Mouse (Mus musculus) embryonic facial prominence, embryonic 11.5 days (tissue): ENCODE data around the gene Ankrd13c. TPM values are rescaled to one million over a fixed set of nuclear protein-coding genes. Genes with fewer than 3 reads are reported as not detected.

Experiments used
- ATAC-seq: fragments of 200-750 bp; cut with Nextera tagmentation; replicated peaks from 2 replicates; pipeline ENCODE4 v1.8.0; 2017; ENCODE audit warnings: low read depth; ENCODE audit not compliant: insufficient number of reproducible peaks, low FRiP score, low TSS enrichment
- DNase-seq: peaks from one replicate; pipeline ENCODE4 v3.0.0-alpha.2; 2015; ENCODE audit warnings: low spot score
- H3K27ac ChIP-seq: fragments of 300-500 bp; sonication (generic); replicated peaks from 2 replicates; pipeline ENCODE4 v1.5.1; 2014; ENCODE audit warnings: mild to moderate bottlenecking, low read depth, low read length, control low read depth
- H3K27me3 ChIP-seq: fragments of 300-500 bp; sonication (generic); 2 replicates; pipeline ENCODE4 v1.6.1; 2014; ENCODE audit warnings: mild to moderate bottlenecking, low read length, moderate library complexity, mixed read lengths; ENCODE audit not compliant: control insufficient read depth, insufficient read depth
- H3K36me3 ChIP-seq: fragments of 300-500 bp; sonication (generic); replicated peaks from 2 replicates; pipeline ENCODE4 v1.6.1; 2014; ENCODE audit warnings: low read depth, mild to moderate bottlenecking, low read length, moderate library complexity, mixed read lengths; ENCODE audit not compliant: control insufficient read depth, insufficient read depth
- H3K4me1 ChIP-seq: fragments of 300-500 bp; sonication (generic); 2 replicates; pipeline ENCODE4 v1.6.1; 2014; ENCODE audit warnings: low read length, mixed read lengths; ENCODE audit not compliant: control insufficient read depth, insufficient read depth
- H3K4me2 ChIP-seq: fragments of 300-500 bp; sonication (generic); 2 replicates; pipeline ENCODE4 v1.6.1; 2014; ENCODE audit warnings: low read depth, mild to moderate bottlenecking, control low read depth, low read length, moderate library complexity
- H3K4me3 ChIP-seq: fragments of 300-500 bp; sonication (generic); 2 replicates; pipeline ENCODE4 v1.5.1; 2014; ENCODE audit warnings: low read depth, low read length, control low read depth
- H3K9ac ChIP-seq: fragments of 300-500 bp; sonication (generic); replicated peaks from 2 replicates; pipeline ENCODE4 v1.6.1; 2014; ENCODE audit warnings: mild to moderate bottlenecking, control low read depth, low read length
- H3K9me3 ChIP-seq: fragments of 300-500 bp; sonication (generic); replicated peaks from 2 replicates; pipeline ENCODE4 v1.6.1; 2016; ENCODE audit warnings: mild to moderate bottlenecking, low read length, inconsistent platforms, mixed read lengths; ENCODE audit not compliant: control insufficient read depth
- whole genome bisulfite sequencing: fragments of 180-500 bp; shearing (Covaris S2); extraction: QIAGEN DNeasy Blood & Tissue Kit; methylation state at CpG from one replicate; pipeline ENCODE4 v1.1.7; 2014; 5-methylcytosine and 5-hydroxymethylcytosine counted together
- polyA plus RNA-seq: library from polyadenylated mRNA; unstranded; fragments of >200 nt; fragmentation: Nextera tagmentation; extraction: Ambion mirVana; gene quantifications from 2 replicates; pipeline ENCODE4 v1.2.1, GENCODE M21; 2014

Gene Ankrd13c
- polyA plus RNA-seq, result 15.9 and 16.2 TPM in 2 replicates

DNA sequence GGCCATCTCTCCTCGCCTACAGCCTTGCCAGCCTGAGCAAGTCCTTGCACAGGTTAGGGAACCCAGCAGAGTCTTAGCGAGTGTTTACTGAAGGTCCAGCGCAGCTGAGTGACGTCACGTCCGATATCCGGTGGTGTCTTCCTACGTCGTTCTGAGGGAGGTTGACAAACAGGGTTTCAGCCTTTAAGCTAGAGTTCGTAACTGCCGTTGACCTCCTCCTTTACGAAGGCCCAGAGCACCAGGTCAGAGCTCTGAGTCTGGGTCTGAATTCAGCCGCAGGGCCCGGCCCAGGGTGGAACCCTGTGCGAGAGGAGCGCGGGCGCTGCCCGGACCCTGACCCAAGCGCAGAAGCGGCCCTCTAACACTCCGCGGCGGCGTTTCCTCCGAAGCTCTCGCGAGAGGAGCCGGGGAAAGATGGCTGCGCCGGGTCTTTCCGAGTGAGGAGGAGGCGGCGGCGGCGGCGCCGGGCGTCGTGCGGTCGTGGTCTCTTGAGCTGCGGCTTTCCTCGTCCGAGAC lies at the start of gene Ankrd13c:
Gene Ankrd13c (plus strand): TSS at position 397 of the 516 bp plus-strand sequence.
- peak within 1 kb of the TSS; percentile 96 for H3K4me3 ChIP-seq
- peak within 1 kb of the TSS; percentile 79 for H3K4me2 ChIP-seq
- H3K27me3 ChIP-seq, result no peaks in the 10 kb centered on the region
- H3K36me3 ChIP-seq, result no peaks in the 10 kb centered on the region
- H3K9ac ChIP-seq, result peak within 1 kb of the TSS; percentile 94
- ATAC-seq (peak; percentile 98), DNase-seq (peak; percentile 94)
- peak within 1 kb of the TSS; percentile 93 for H3K27ac ChIP-seq
- H3K9me3 ChIP-seq, result no peaks in the 10 kb centered on the region
- WGBS, result under 1% methylated on average over 38 of the region's 45 CpGs
- no peaks in the 10 kb centered on the region for H3K4me1 ChIP-seq

DNA sequence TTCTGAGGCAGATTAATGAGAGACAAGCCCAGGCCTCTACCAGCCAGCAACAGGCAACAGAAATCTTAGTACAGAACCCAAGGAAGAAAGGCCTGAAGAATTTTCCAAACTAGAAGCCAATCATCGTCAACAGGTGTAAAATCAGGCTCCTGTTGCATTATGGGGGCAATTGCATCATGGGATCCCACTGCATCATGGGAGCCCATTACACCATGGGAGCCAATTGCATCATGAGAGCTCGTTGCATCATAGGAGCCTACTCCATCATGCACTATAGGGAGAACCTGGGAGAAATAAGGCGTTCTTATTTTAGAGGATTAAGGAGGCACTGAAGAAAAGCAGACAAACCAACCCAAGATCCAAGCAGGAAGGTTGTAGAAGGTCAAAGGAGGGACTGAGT lies 49.4 kb upstream of the Ankrd13c start:
- Histone ChIP-seq H3K4me2 (no peak overlapping the region), H3K27ac (no peak overlapping the region), H3K9me3 (no peaks in the 10 kb centered on the region), H3K9ac (no peak overlapping the region), H3K27me3 (no peaks in the 10 kb centered on the region), H3K4me1 (no peaks in the 10 kb centered on the region), H3K4me3 (no peak overlapping the region), H3K36me3 (no peaks in the 10 kb centered on the region)
- DNase-seq (no peak), ATAC-seq (no peak)
- 85% methylated on average over 3 of the region's 3 CpGs for WGBS

DNA sequence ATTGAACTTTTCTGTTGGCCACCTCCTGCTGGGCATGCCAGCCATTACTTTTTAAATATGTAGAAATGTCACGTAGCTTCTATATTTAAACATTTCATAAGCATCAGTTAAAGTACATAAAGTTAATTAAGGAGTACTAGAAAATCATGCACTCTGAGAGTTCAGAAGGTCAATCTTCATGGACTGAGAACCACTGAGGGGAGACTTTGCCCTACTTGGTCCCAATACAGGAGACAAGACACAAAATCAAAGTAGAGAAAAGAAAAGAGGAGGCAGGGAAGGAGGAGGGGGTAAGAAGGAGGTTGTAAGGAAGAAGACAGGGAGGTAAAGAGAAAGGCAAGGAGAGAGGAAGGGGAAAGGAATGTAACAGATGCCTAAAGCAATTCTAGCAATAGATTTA lies 47.1 kb upstream of the Ankrd13c start:
- Histone ChIP-seq H3K9ac (no peak overlapping the region), H3K4me1 (no peaks in the 10 kb centered on the region), H3K36me3 (no peaks in the 10 kb centered on the region), H3K4me3 (no peak overlapping the region), H3K27ac (no peak overlapping the region), H3K27me3 (no peaks in the 10 kb centered on the region), H3K9me3 (no peaks in the 10 kb centered on the region), H3K4me2 (no peak overlapping the region)
- no peak for DNase-seq
- WGBS, result 92% methylated on average over 1 of the region's 1 CpGs
- ATAC-seq, result no peak

DNA sequence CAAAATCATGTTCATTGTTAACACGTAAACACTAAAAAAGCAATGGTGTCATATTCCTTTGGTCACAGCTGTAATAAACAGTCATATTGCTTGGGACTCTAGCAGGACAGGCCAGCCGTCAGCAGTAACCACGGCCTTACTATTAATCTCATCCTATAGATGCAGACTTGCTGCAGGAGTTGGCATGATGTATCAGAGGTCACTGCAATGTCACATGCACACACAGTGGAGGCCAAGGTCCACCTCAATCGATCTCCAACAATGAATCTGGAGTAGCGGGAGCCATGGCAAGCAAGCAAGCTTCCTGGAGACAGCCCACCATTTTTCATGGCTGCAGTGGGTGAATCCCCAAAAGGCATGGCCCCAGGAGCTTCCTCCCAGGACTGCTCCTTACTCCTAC lies 45.3 kb upstream of the Ankrd13c start:
- Histone ChIP-seq H3K36me3 (no peaks in the 10 kb centered on the region), H3K9me3 (no peaks in the 10 kb centered on the region), H3K27me3 (no peaks in the 10 kb centered on the region), H3K9ac (no peak overlapping the region), H3K4me1 (no peaks in the 10 kb centered on the region), H3K27ac (no peak overlapping the region), H3K4me3 (no peak overlapping the region), H3K4me2 (no peak overlapping the region)
- ATAC-seq (no peak), DNase-seq (no peak)
- WGBS, result 86% methylated on average over 5 of the region's 5 CpGs

DNA sequence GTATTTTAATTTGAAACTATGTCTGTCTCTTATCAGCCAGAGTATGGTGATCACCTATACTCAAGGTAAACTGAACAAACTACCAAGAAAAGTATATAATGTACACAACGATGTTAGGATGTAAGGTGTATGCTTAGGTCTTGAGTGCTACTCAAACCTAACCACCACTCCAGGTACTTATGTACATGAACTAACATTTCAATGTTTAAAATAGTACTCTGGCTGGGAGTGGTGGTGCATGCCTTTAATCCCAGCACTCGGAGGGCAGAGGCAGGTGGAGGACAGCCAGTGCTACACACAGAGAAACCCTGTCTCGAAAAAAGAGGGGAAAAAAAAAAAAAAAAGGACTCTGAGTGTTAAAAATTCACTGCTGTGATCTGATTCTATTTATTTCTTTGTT lies 38.9 kb upstream of the Ankrd13c start:
- Histone ChIP-seq H3K27ac (no peak overlapping the region), H3K4me1 (no peaks in the 10 kb centered on the region), H3K9ac (no peak overlapping the region), H3K27me3 (no peaks in the 10 kb centered on the region), H3K9me3 (no peaks in the 10 kb centered on the region), H3K4me3 (no peak overlapping the region), H3K36me3 (no peaks in the 10 kb centered on the region), H3K4me2 (no peak overlapping the region)
- ATAC-seq (no peak), DNase-seq (no peak)
- 79% methylated on average over 3 of the region's 3 CpGs for WGBS

DNA sequence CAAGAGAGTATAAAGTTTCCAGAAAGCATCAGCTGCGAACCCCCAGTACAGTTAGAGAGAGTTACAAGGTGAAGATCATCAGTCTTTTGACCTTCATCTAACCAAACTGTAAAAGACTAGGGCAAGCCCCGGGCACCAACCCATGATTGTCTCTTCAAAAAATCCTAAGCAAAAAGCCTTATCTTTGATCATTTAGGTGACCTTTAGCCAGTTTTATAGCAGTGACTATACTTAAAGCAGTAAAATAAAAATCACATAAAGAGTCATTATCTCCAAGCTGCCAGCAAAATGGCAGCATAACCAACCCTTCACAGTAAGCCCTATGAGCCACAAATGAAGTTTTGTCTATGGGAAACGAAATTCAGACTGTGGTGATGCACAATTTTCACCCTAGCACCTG lies 36.8 kb upstream of the Ankrd13c start:
- WGBS, result 86% methylated on average over 3 of the region's 3 CpGs
- Histone ChIP-seq H3K9ac (no peak overlapping the region), H3K4me3 (no peak overlapping the region), H3K4me2 (no peak overlapping the region), H3K36me3 (no peaks in the 10 kb centered on the region), H3K27me3 (no peaks in the 10 kb centered on the region), H3K9me3 (no peaks in the 10 kb centered on the region), H3K4me1 (no peaks in the 10 kb centered on the region), H3K27ac (no peak overlapping the region)
- DNase-seq (no peak), ATAC-seq (no peak)

DNA sequence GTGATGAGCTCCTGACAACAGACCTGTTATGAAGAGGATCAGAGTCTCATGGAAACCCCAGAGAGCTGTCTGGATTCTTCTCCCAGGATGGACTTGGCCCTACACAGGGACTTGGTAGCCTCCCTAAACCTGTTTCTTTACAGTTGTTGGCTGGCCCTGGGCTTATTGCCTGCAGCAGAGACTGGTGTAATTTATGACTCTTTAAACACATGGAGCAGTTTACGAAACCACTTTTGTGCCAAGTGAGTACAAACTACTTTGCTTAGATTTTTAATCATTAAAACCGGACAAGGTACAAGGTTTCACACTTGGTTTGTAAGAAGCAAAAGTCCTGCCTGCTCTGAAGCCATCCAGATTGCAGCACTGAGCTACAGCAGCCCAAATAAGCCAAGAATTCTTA lies 34.9 kb upstream of the Ankrd13c start:
- WGBS, result 86% methylated on average over 2 of the region's 2 CpGs
- Histone ChIP-seq H3K27me3 (no peaks in the 10 kb centered on the region), H3K4me3 (no peak overlapping the region), H3K9ac (no peak overlapping the region), H3K4me2 (no peak overlapping the region), H3K4me1 (no peaks in the 10 kb centered on the region), H3K9me3 (no peaks in the 10 kb centered on the region), H3K27ac (no peak overlapping the region), H3K36me3 (no peaks in the 10 kb centered on the region)
- ATAC-seq (no peak), DNase-seq (no peak)

DNA sequence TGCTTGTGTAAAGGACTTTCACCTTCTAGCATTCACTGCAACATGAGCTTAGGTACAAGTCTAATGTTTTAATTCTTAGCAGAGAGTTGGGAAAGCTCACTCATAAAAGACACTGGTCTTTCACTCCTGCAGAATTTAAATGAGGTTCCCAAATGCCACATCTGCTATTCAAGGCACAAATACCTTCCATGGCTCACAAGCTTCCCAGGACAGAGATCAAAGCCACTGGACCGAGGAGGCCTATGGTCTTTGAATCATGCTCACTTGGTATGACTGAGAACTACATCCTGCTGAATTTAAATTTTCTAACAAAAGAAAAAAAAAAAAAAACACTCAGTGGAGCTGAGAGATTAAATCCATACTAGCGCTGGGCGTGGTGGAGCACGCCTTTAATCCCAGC lies 30.7 kb upstream of the Ankrd13c start:
- Histone ChIP-seq H3K4me2 (no peak overlapping the region), H3K27me3 (no peaks in the 10 kb centered on the region), H3K27ac (no peak overlapping the region), H3K36me3 (no peaks in the 10 kb centered on the region), H3K9me3 (no peaks in the 10 kb centered on the region), H3K4me1 (no peaks in the 10 kb centered on the region), H3K9ac (no peak overlapping the region), H3K4me3 (no peak overlapping the region)
- ATAC-seq, result no peak
- 87% methylated on average over 4 of the region's 4 CpGs for WGBS
- no peak for DNase-seq
